ENCODE assay signal across 8 mouse cellular contexts in the genomic region with DNA sequence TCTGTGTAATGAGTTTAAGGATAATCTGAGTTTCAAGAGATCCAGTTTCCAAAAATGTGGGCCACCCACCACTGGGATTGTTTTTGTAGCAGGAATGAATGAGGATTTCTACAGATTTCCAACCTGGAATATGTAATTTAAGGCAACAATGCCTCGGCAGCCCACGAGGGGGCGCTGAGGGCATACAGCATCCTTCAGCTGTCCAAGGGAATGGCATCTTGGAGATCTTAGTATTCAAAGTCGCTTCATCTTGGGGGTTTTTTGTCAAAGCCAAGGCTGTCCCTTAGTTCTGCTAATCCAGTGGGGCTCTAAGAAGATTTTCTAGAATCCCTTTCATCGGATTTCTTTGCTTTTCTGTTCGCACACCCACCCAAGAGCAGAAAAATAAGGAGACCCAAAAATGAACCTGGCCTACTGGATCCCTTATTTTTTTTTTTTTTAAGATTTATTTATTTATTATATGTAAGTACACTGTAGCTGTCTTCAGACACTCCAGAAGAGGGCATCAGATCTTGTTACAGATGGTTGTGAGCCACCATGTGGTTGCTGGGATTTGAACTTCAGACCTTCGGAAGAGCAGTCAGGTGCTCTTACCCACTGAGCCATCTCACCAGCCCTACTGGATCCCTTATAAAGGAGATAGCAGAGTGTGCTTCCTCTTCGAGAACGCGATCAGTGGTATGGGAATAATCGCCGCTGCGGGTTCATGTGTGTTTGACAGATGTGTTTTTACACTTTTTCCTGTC. TPM values are rescaled to one million over a fixed set of nuclear protein-coding genes. Genes with fewer than 3 reads are reported as not detected.
A peak's percentile ranks its signal among the peaks of the same experiment; 100 is the strongest.
DNase-seq lines count a peak whose midpoint lies in the region; ATAC-seq and TF ChIP-seq lines count a peak whose summit lies in the region.

No protein-coding gene starts in this region.

- WGBS in forebrain, embryonic 14.5 days, result 55% methylated on average over 13 of the region's 13 CpGs
- 49% methylated on average over 13 of the region's 13 CpGs for WGBS in forebrain, embryonic 13.5 days

- H3K4me3 ChIP-seq in forebrain, embryonic 14.5 days (ENCODE audit: low read depth, low read length), result no peak overlapping the region
- no peak overlapping the region for H3K4me3 ChIP-seq in forebrain, embryonic 13.5 days
- H3K4me3 ChIP-seq in G1E (ENCODE audit: low read depth, low read length), result peak overlapping the region; percentile 71

- TF ChIP-seq CTCF in G1E (IDR thresholded peaks at IDR 0.05; ENCODE audit: low read depth, low read length), result peak; percentile 87

- H3K9ac ChIP-seq in forebrain, embryonic 14.5 days (ENCODE audit: low read length), result no peak overlapping the region
- H3K9ac ChIP-seq in forebrain, embryonic 13.5 days, result no peak overlapping the region

- H3K4me1 ChIP-seq in forebrain, embryonic 14.5 days (ENCODE audit: control insufficient read depth, insufficient read depth, low read length), result no peaks in the 10 kb centered on the region
- H3K4me1 ChIP-seq in forebrain, embryonic 13.5 days, result 0 out of 2 replicates have a peak, but pooled peaks cover 3% of the 10 kb centered on the region
- H3K4me1 ChIP-seq in G1E (ENCODE audit: insufficient read depth, low read depth, low read length), result peaks cover 39% of the 10 kb centered on the region

- ATAC-seq in forebrain, embryonic 14.5 days, result no peak
- ATAC-seq in forebrain, embryonic 13.5 days, result no peak
- no peak for ATAC-seq in G1E (ENCODE audit: extremely low read depth, insufficient number of reproducible peaks, low FRiP score, poor library complexity, severe bottlenecking)

- H3K27me3 ChIP-seq in forebrain, embryonic 14.5 days (replicated peaks; ENCODE audit: control insufficient read depth, insufficient read depth, low read length), result no peaks in the 10 kb centered on the region
- no peaks in the 10 kb centered on the region for H3K27me3 ChIP-seq in forebrain, embryonic 13.5 days
- H3K27me3 ChIP-seq in G1E (ENCODE audit: insufficient read depth, low read length), result no peaks in the 10 kb centered on the region

- no peak overlapping the region for H3K27ac ChIP-seq in forebrain, embryonic 14.5 days (ENCODE audit: low read depth, low read length)
- no peak overlapping the region for H3K27ac ChIP-seq in forebrain, embryonic 13.5 days

- H3K4me2 ChIP-seq in forebrain, embryonic 14.5 days (ENCODE audit: low read length), result no peak overlapping the region
- H3K4me2 ChIP-seq in forebrain, embryonic 13.5 days, result no peak overlapping the region

- peaks cover 27% of the 10 kb centered on the region for H3K36me3 ChIP-seq in forebrain, embryonic 14.5 days (ENCODE audit: control insufficient read depth, insufficient read depth, low read length)
- peaks cover 36% of the 10 kb centered on the region for H3K36me3 ChIP-seq in forebrain, embryonic 13.5 days (ENCODE audit: poor library complexity, severe bottlenecking)
- H3K36me3 ChIP-seq in G1E (replicated peaks), result peaks cover 30% of the 10 kb centered on the region

- no peaks in the 10 kb centered on the region for H3K9me3 ChIP-seq in forebrain, embryonic 14.5 days (replicated peaks; ENCODE audit: control insufficient read depth, low read length)
- H3K9me3 ChIP-seq in forebrain, embryonic 13.5 days (replicated peaks), result no peaks in the 10 kb centered on the region
- H3K9me3 ChIP-seq in G1E (replicated peaks), result no peaks in the 10 kb centered on the region

- peak; percentile 86 for DNase-seq in forebrain, embryonic 14.5 days (ENCODE audit: low spot score)
- no peak for DNase-seq in G1E (ENCODE audit: low spot score)
- peak; percentile 78 for DNase-seq in cerebellum, adult 8-10 months
- DNase-seq in gastrocnemius, postnatal 10 days, result peak; percentile 73
- peak; percentile 56 to 75 for DNase-seq in layer of hippocampus, postnatal 25 days (ENCODE audit: extremely low spot score in 1 of 2, low spot score in 1 of 2)
- DNase-seq in lung, postnatal 36 days, result peak; percentile 84
- DNase-seq in spleen, adult 12 weeks (ENCODE audit: low spot score), result peak; percentile 75

RNA-seq across cellular contexts. Expression of gene Hectd4, which starts 4.5 kb away (rescaled TPM):
- 15.8 and 22.0 TPM in 2 replicates for polyA plus RNA-seq in forebrain, embryonic 14.5 days (2014; fragmentation: Nextera tagmentation; extraction: Ambion mirVana)
- polyA plus RNA-seq in forebrain, embryonic 13.5 days (2015; fragmentation: Nextera tagmentation; extraction: Ambion mirVana), result 12.6 and 13.4 TPM in 2 replicates
- total RNA-seq in G1E (2014; fragmentation: Nextera tagmentation) (83.9 and 177 TPM in 2 replicates), G1E (2017) (19.6 and 22.8 TPM in 2 replicates)
- 16.4 and 22.8 TPM in 2 replicates for polyA plus RNA-seq in G1E (2012)
- 10 to 100 TPM; 12.7 to 16.6 TPM for total RNA-seq in gastrocnemius, postnatal 10 days (2021)
- 100 to 1,000 TPM; 159 to 190 TPM for total RNA-seq in layer of hippocampus, postnatal 25 days (2021)

RNA-seq across cellular contexts. Expression of gene Rpl6, which starts 11.3 kb away (rescaled TPM):
- polyA plus RNA-seq in forebrain, embryonic 14.5 days (2014; fragmentation: Nextera tagmentation; extraction: Ambion mirVana), result 455 and 505 TPM in 2 replicates
- polyA plus RNA-seq in forebrain, embryonic 13.5 days (2015; fragmentation: Nextera tagmentation; extraction: Ambion mirVana), result 466 and 500 TPM in 2 replicates
- total RNA-seq in G1E (2014; fragmentation: Nextera tagmentation) (2,238 and 2,249 TPM in 2 replicates), G1E (2017) (1,317 and 1,403 TPM in 2 replicates)
- 213 and 677 TPM in 2 replicates for polyA plus RNA-seq in G1E (2012)
- total RNA-seq in gastrocnemius, postnatal 10 days (2021), result 100 to 1,000 TPM; 744 to 776 TPM
- total RNA-seq in layer of hippocampus, postnatal 25 days (2021), result 100 to 1,000 TPM; 433 to 489 TPM

RNA-seq across cellular contexts. Expression of gene Ptpn11, which starts 24.4 kb away (rescaled TPM):
- polyA plus RNA-seq in forebrain, embryonic 14.5 days (2014; fragmentation: Nextera tagmentation; extraction: Ambion mirVana), result 32.1 and 33.8 TPM in 2 replicates
- 27.8 and 28.4 TPM in 2 replicates for polyA plus RNA-seq in forebrain, embryonic 13.5 days (2015; fragmentation: Nextera tagmentation; extraction: Ambion mirVana)
- total RNA-seq in G1E (2014; fragmentation: Nextera tagmentation) (25.9 and 28.6 TPM in 2 replicates), G1E (2017) (36.4 and 43.0 TPM in 2 replicates)
- polyA plus RNA-seq in G1E (2012), result 27.1 and 28.8 TPM in 2 replicates
- 10 to 100 TPM; 68.7 to 72.8 TPM for total RNA-seq in gastrocnemius, postnatal 10 days (2021)
- total RNA-seq in layer of hippocampus, postnatal 25 days (2021), result 10 to 100 TPM; 88.7 to 98.6 TPM
